Mouse (Mus musculus) cerebellum, adult 2 months (tissue): ENCODE measurements at regions not wholly inside any gene's neighbourhood (a gene's known extent, or its start where the extent isn't known, plus 50 kb on each side); places are given as distances from the start of the nearest gene placed in this dataset.

Experiments used
- CTCF ChIP-seq: fragments of 200-500 bp; IDR thresholded peaks from 2 replicates; pipeline ENCODE4 v1.5.1; 2011; ENCODE audit warnings: low read depth, mild to moderate bottlenecking, control low read depth, low read length, moderate library complexity, borderline replicate concordance; ENCODE audit not compliant: insufficient read depth
- POLR2A ChIP-seq: fragments of 200-500 bp; IDR thresholded peaks from 2 replicates; pipeline ENCODE4 v1.6.1; 2011; ENCODE audit warnings: low read length, control low read depth, borderline replicate concordance; ENCODE audit not compliant: insufficient read depth

GRCm38 (mm10) chr12:26809670-26810069 lies 340.7 kb downstream of the Cmpk2 start:
- TF ChIP-seq CTCF (no peak), POLR2A (no peak)
